Mouse (Mus musculus) lung, embryonic 14.5 days (tissue): Measurements from ENCODE around the gene Ivns1abp. TPM values are rescaled to one million over a fixed set of nuclear protein-coding genes. Genes with fewer than 3 reads are reported as not detected.
"Not testable (repeated sequence)": the region's sequence is repeated elsewhere in the genome, so short reads cannot be mapped to it uniquely, and the experiment has no call there.

ENCODE experiments used
- ATAC-seq: fragments of 200-750 bp; cut with Nextera tagmentation; 2 replicates; pipeline ENCODE4 v1.8.0; 2017; ENCODE audit warnings: mild to moderate bottlenecking, moderate TSS enrichment, moderate library complexity; ENCODE audit not compliant: insufficient read depth
- DNase-seq: peaks from one replicate; pipeline ENCODE4 v3.0.0-alpha.2; 2015
- H3K27ac ChIP-seq: fragments of 300-500 bp; sonication (generic); 2 replicates; pipeline ENCODE4 v1.5.1; 2014; ENCODE audit warnings: low read depth, mild to moderate bottlenecking, moderate library complexity
- H3K27me3 ChIP-seq: fragments of 300-500 bp; sonication (generic); 2 replicates; pipeline ENCODE4 v1.6.1; 2014; ENCODE audit warnings: low read length, control low read depth; ENCODE audit not compliant: insufficient read depth
- H3K36me3 ChIP-seq: fragments of 300-500 bp; sonication (generic); 2 replicates; pipeline ENCODE4 v1.6.1; 2014; ENCODE audit warnings: control low read depth; ENCODE audit not compliant: insufficient read depth
- H3K4me1 ChIP-seq: fragments of 300-500 bp; sonication (generic); 2 replicates; pipeline ENCODE4 v1.6.1; 2014; ENCODE audit warnings: antibody characterized with exemption, control low read depth; ENCODE audit not compliant: insufficient read depth
- H3K4me2 ChIP-seq: fragments of 300-500 bp; sonication (generic); 2 replicates; pipeline ENCODE4 v1.6.1; 2014; ENCODE audit warnings: mild to moderate bottlenecking
- H3K4me3 ChIP-seq: fragments of 300-500 bp; sonication (generic); 2 replicates; pipeline ENCODE4 v1.5.1; 2014; ENCODE audit warnings: low read depth, low read length
- H3K9ac ChIP-seq: fragments of 300-500 bp; sonication (generic); 2 replicates; pipeline ENCODE4 v1.6.1; 2014
- H3K9me3 ChIP-seq: fragments of 300-500 bp; sonication (generic); 2 replicates; pipeline ENCODE4 v1.6.1; 2016; ENCODE audit warnings: low read depth, low read length, control low read depth
- CTCF ChIP-seq: IDR thresholded peaks from 2 replicates; pipeline ENCODE4 v1.5.1; 2016; ENCODE audit warnings: antibody characterized with exemption, low read depth
- WGBS: fragments of 180-500 bp; shearing (Covaris S2); extraction: QIAGEN DNeasy Blood & Tissue Kit; methylation state at CpG from one replicate; pipeline ENCODE4 v1.1.7; 2014; 5-methylcytosine and 5-hydroxymethylcytosine counted together
- polyA plus RNA-seq: library from polyadenylated mRNA; unstranded; fragments of >200 nt; fragmentation: Nextera tagmentation; extraction: Ambion mirVana; gene quantifications from 2 replicates; pipeline ENCODE4 v1.2.1, GENCODE M21; 2014

The Ivns1abp gene
- polyA plus RNA-seq, 1 experiment from 2014 or later = 268 TPM

DNA sequence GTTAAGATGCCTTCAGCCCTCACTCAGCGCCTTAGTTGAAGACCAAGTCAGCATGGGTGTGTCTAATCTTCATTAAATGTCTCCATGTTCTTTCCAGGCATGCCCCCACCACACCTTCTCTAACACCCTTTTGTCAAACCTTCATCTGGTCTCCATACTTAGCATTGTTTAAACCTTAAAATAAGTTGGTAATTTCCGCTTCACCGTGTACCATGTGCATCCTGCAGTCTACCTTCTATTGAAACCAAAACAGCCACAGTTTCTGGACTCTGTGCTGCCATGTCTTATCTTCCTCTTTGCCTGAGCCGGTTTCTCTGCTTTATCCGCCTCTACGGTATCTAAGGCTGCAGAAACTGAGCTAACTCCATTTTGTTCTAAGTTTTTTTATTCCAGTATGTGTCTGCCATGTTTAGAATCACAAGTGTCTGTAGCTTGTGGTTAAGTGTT, 2.4 kb downstream of the Ivns1abp start:
- Histone ChIP-seq H3K9ac (peak overlapping the region; percentile 94; the same call in 1 of the 2 replicates), H3K4me3 (peak overlapping the region; percentile 81), H3K4me1 (peaks cover 2% of the 10 kb centered on the region), H3K27me3 (no peaks in the 10 kb centered on the region), H3K4me2 (peak overlapping the region; percentile 71), H3K9me3 (no peaks in the 10 kb centered on the region), H3K27ac (peak overlapping the region; percentile 0; the same call in 1 of the 2 replicates), H3K36me3 (peaks cover 17% of the 10 kb centered on the region)
- 22% methylated on average over 6 of the region's 6 CpGs for WGBS
- TF ChIP-seq CTCF = no peak
- DNase-seq (peak; percentile 33), ATAC-seq (no peak)

DNA sequence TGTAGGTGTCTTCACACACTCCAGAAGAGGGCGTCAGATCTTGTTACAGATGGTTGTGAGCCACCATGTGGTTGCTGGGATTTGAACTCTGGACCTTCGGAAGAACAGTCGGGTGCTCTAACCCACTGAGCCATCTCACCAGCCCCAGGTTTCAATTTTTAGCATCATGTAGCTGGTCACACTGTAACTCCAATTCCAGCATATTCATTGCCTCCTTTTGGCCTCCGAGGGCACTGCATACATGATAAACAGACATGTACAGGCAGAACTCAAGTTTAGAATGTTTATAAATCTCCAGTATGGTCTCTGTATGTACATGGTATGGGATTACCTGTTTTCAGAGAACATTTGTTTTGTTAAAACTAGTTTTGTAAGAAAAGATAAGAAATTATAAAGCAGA, 4.0 kb downstream of the Ivns1abp start:
- not testable (repeated sequence) for H3K4me1 ChIP-seq, ATAC-seq, DNase-seq, H3K27me3 ChIP-seq, H3K27ac ChIP-seq, H3K4me3 ChIP-seq, H3K9me3 ChIP-seq, H3K9ac ChIP-seq, H3K4me2 ChIP-seq
- 60% methylated on average over 4 of the region's 4 CpGs for WGBS
- peak; percentile 19 for TF ChIP-seq CTCF
- H3K36me3 ChIP-seq = peaks cover 33% of the 10 kb centered on the region

DNA sequence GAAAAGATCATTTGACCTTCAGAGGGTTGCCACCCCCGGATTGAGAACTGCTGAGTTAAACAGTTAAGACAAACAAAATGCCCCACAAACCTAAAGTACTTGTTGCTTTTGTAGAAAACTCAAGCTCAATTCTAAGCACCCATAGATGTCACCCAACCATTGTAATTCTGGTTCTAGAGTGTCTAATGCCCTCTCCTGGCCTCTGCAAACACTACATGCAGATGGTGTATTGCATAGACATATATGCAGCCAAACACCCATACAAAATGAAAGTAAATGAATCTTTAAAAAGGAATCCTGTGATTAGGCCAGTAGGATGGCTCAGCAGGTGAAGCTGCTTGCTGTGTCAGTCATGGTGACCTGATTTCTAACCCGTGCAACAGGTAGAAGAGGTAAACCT, 8.6 kb downstream of the Ivns1abp start:
- H3K27me3 ChIP-seq = no peaks in the 10 kb centered on the region
- no peaks in the 10 kb centered on the region for H3K9me3 ChIP-seq
- no peak overlapping the region for H3K4me3 ChIP-seq
- no peak overlapping the region for H3K9ac ChIP-seq
- DNase-seq (peak; percentile 66), ATAC-seq (no peak)
- TF ChIP-seq CTCF = peak; percentile 60
- 78% methylated on average over 2 of the region's 2 CpGs for WGBS
- peaks cover 76% of the 10 kb centered on the region for H3K36me3 ChIP-seq
- H3K4me2 ChIP-seq = no peak overlapping the region
- no peaks in the 10 kb centered on the region for H3K4me1 ChIP-seq
- no peak overlapping the region for H3K27ac ChIP-seq

DNA sequence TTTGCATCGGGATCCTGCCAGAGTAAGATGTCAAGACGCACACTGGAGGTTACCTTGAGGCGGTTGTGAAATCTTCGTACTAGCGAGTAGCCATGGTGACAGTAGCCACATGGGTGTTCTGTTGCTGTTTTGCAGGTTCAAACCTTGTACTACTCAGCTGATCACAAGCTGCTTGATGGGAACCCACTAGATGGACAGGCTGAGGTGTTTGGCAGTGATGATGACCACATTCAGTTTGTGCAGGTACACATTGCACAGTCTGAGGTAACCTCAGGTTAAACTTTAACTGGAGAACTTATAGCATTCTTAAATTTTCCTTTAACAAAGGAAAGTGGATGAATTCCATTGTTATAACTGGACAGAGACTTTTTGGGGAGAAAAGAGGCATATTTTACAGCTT, 11.7 kb downstream of the Ivns1abp start:
- Histone ChIP-seq H3K4me1 (no peaks in the 10 kb centered on the region), H3K27ac (no peak overlapping the region), H3K36me3 (peaks cover 97% of the 10 kb centered on the region), H3K4me2 (no peak overlapping the region), H3K4me3 (no peak overlapping the region), H3K9me3 (no peaks in the 10 kb centered on the region), H3K9ac (no peak overlapping the region), H3K27me3 (no peaks in the 10 kb centered on the region)
- no peak for DNase-seq
- WGBS = 90% methylated on average over 5 of the region's 5 CpGs
- no peak for ATAC-seq
- TF ChIP-seq CTCF = no peak

DNA sequence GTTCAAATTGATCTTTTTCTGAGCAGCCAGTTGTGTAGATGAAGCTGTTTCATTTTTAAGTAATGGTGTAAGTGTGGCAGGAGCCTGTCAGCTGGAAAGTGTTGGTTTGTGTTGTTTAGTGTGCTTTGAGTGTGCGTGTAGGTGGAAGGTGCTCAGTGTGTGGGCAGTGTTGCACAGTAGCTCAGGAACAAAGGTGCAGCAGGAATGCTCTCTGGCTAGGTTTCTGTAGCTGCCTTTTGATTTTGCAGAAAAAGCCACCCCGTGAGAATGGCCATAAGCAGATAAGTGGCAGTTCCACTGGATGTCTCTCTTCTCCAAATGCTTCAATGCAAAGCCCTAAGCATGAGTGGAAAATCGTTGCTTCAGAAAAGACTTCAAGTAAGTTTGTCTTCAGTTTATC, 15.1 kb downstream of the Ivns1abp start:
- WGBS = 86% methylated on average over 3 of the region's 3 CpGs
- Histone ChIP-seq H3K9ac (no peak overlapping the region), H3K27me3 (no peaks in the 10 kb centered on the region), H3K4me3 (no peak overlapping the region), H3K4me1 (no peaks in the 10 kb centered on the region), H3K9me3 (no peaks in the 10 kb centered on the region), H3K36me3 (peaks cover 96% of the 10 kb centered on the region), H3K27ac (no peak overlapping the region), H3K4me2 (no peak overlapping the region)
- TF ChIP-seq CTCF = no peak
- ATAC-seq (no peak), DNase-seq (no peak)

DNA sequence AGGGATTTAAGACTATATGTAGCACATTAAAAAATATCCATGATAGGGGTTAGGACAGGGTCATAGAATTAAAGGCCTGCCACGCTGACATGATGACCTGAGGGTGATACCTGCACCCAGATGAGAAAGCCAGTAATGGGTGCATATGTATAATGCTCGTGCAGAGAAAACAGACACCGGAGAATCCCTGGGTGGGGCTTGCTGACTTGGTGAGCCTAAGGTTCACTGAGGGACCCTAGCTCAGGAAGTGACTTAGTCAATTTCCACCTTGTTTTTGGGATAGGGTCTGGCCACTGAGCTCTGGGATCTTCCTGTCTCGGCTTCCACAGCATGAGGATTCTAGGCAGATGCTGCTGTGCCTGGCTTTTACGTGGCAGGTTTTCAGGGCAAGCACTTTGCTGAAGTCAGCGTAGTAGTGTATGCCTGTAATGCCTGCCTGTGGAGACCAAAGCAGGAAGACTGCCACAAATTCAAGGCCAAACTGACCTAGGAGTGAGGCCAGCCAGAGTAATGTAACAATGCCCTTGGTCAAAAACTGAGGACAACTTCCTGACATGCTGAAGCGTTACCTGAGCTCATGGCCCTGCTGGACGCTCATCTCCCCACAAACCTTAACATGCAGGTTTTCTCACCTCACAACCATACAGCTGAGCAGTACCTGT, 22.8 kb downstream of the Ivns1abp start:
- H3K27ac ChIP-seq = no peak overlapping the region
- no peak overlapping the region for H3K4me2 ChIP-seq
- no peak for ATAC-seq
- no peak overlapping the region for H3K4me3 ChIP-seq
- no peak for DNase-seq
- no peaks in the 10 kb centered on the region for H3K9me3 ChIP-seq
- WGBS = 81% methylated on average over 8 of the region's 8 CpGs
- no peaks in the 10 kb centered on the region for H3K27me3 ChIP-seq
- H3K36me3 ChIP-seq = peaks cover 88% of the 10 kb centered on the region
- no peaks in the 10 kb centered on the region for H3K4me1 ChIP-seq
- TF ChIP-seq CTCF = no peak
- H3K9ac ChIP-seq = no peak overlapping the region

DNA sequence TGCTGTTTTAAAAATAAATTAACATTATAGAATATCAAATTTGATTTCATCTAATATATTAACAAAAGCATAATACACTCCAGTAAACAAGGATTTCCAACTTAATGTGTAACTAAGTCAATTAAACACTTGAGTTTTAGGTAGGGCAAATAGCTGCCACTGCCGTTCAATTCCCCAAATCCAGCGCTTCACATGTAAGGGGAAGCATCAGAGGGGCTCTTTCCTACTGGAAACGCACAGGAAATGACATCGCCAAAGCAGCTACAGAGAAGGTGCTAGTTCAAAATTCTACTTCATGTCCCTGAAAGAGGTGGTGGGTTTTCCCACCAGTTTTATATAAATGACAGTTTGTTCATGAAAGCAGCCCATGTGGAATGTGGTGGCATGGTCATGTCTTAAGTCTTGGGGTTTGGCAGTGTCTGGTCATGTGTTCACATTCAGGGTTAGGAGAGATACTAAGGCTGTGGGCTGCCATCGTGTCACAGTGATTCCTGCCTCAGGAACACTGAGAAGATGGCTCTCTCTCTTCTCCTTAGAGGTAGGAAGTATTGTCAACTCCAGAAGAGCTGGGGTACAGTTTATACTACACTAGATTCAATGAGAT, 23.5 kb downstream of the Ivns1abp start:
- H3K4me3 ChIP-seq = no peak overlapping the region
- TF ChIP-seq CTCF = no peak
- no peaks in the 10 kb centered on the region for H3K27me3 ChIP-seq
- no peak overlapping the region for H3K4me2 ChIP-seq
- H3K4me1 ChIP-seq = no peaks in the 10 kb centered on the region
- no peak overlapping the region for H3K27ac ChIP-seq
- WGBS = 83% methylated on average over 5 of the region's 5 CpGs
- H3K9me3 ChIP-seq = no peaks in the 10 kb centered on the region
- no peak overlapping the region for H3K9ac ChIP-seq
- DNase-seq (no peak), ATAC-seq (no peak)
- peaks cover 81% of the 10 kb centered on the region for H3K36me3 ChIP-seq
